Comparison of ENCODE assay signal across 8 mouse cellular contexts in genomic region chr4:62230769-62231168, GRCm38 (mm10). TPM values are rescaled to one million over a fixed set of nuclear protein-coding genes. Genes with fewer than 3 reads are reported as not detected.
DNase-seq lines count a peak whose midpoint lies in the region; ATAC-seq lines count a peak whose summit lies in the region.
"Had no signal": no experiment of that assay in that cellular context is flagged by ENCODE, and none has a peak within 500 bp of the region (broad histone marks: within the 10 kb centered on the region; RNA-seq: fewer than 3 reads in every experiment).

Zfp37 (minus strand) TSS chr4:62231047.

- H3K4me1 ChIP-seq in forebrain, embryonic 16.5 days (replicated peaks; ENCODE audit: control insufficient read depth, insufficient read depth, low read length) = no peaks in the 10 kb centered on the region
- H3K4me1 ChIP-seq in midbrain, embryonic 10.5 days = no peaks in the 10 kb centered on the region
- H3K4me1 ChIP-seq: liver, embryonic 13.5 days had no signal

- H3K4me2 ChIP-seq in forebrain, embryonic 16.5 days (ENCODE audit: low read length) = no peak within 1 kb of the TSS
- H3K4me2 ChIP-seq: liver, embryonic 13.5 days had no signal

- no peaks in the 10 kb centered on the region for H3K36me3 ChIP-seq in forebrain, embryonic 16.5 days (ENCODE audit: control insufficient read depth, insufficient read depth)
- H3K36me3 ChIP-seq in midbrain, embryonic 10.5 days = no peaks in the 10 kb centered on the region
- H3K36me3 ChIP-seq: liver, embryonic 13.5 days had no signal

- H3K9ac ChIP-seq in forebrain, embryonic 16.5 days (replicated peaks; ENCODE audit: low read depth, low read length) = no peak within 1 kb of the TSS
- H3K9ac ChIP-seq: liver, embryonic 13.5 days had no signal

- WGBS in forebrain, embryonic 16.5 days = 73% methylated on average over 13 of the region's 13 CpGs
- WGBS in midbrain, embryonic 10.5 days = 75% methylated on average over 13 of the region's 13 CpGs

- H3K4me3 ChIP-seq in forebrain, embryonic 16.5 days (replicated peaks; ENCODE audit: low read length) = no peak within 1 kb of the TSS
- no peak within 1 kb of the TSS for H3K4me3 ChIP-seq in midbrain, embryonic 10.5 days
- H3K4me3 ChIP-seq: liver, embryonic 13.5 days had no signal

- H3K27ac ChIP-seq in forebrain, embryonic 16.5 days (ENCODE audit: low read length) = no peak within 1 kb of the TSS
- H3K27ac ChIP-seq in midbrain, embryonic 10.5 days (replicated peaks) = no peak within 1 kb of the TSS
- H3K27ac ChIP-seq: liver, embryonic 13.5 days had no signal

- ATAC-seq in forebrain, embryonic 16.5 days = no peak

- no peaks in the 10 kb centered on the region for H3K27me3 ChIP-seq in forebrain, embryonic 16.5 days (replicated peaks; ENCODE audit: control insufficient read depth, insufficient read depth, low read length)
- H3K27me3 ChIP-seq in midbrain, embryonic 10.5 days (ENCODE audit: low read depth, poor library complexity, severe bottlenecking) = no peaks in the 10 kb centered on the region
- H3K27me3 ChIP-seq: liver, embryonic 13.5 days had no signal

- no peaks in the 10 kb centered on the region for H3K9me3 ChIP-seq in forebrain, embryonic 16.5 days (ENCODE audit: control insufficient read depth, low read length)
- no peaks in the 10 kb centered on the region for H3K9me3 ChIP-seq in midbrain, embryonic 10.5 days (replicated peaks)
- H3K9me3 ChIP-seq: liver, embryonic 13.5 days had no signal

- DNase-seq in left cerebral cortex, adult 18-20 months (ENCODE audit: low spot score in 2 of 2) = no peak
- no peak for DNase-seq in left cerebral cortex, adult 9 months (ENCODE audit: low spot score in 2 of 2)
- peak; percentile 34 for DNase-seq in adrenal gland, postnatal 14 days
- DNase-seq in midbrain, embryonic 10.5 days (ENCODE audit: low spot score) = no peak
- no peak for DNase-seq in gastrocnemius, postnatal 25 days
- DNase-seq in ovary, adult 18-20 months (ENCODE audit: low spot score) = no peak
- DNase-seq: liver, embryonic 13.5 days had no signal

RNA-seq across cellular contexts. Expression of gene Zfp37, which starts in this region (rescaled TPM):
- total RNA-seq in left cerebral cortex, adult 18-20 months (2021) = 10 to 100 TPM; 21.4 to 21.7 TPM
- total RNA-seq in adrenal gland, postnatal 14 days (2021) = 5.2 and 6.9 TPM in 2 replicates
- polyA plus RNA-seq in forebrain, embryonic 16.5 days (2015; fragmentation: Nextera tagmentation; extraction: Ambion mirVana) = 22.8 and 22.9 TPM in 2 replicates
- 20.3 and 28.2 TPM in 2 replicates for polyA plus RNA-seq in midbrain, embryonic 10.5 days (2016; fragmentation: Nextera tagmentation; extraction: Ambion mirVana)
- 1 to 10 TPM in 1 of 2 experiments, under 1 TPM in 1; 0.86 to 1.2 TPM for total RNA-seq in gastrocnemius, postnatal 25 days (2021)
